Mouse (Mus musculus): ENCODE data around the gene Dydc2.

DNA sequence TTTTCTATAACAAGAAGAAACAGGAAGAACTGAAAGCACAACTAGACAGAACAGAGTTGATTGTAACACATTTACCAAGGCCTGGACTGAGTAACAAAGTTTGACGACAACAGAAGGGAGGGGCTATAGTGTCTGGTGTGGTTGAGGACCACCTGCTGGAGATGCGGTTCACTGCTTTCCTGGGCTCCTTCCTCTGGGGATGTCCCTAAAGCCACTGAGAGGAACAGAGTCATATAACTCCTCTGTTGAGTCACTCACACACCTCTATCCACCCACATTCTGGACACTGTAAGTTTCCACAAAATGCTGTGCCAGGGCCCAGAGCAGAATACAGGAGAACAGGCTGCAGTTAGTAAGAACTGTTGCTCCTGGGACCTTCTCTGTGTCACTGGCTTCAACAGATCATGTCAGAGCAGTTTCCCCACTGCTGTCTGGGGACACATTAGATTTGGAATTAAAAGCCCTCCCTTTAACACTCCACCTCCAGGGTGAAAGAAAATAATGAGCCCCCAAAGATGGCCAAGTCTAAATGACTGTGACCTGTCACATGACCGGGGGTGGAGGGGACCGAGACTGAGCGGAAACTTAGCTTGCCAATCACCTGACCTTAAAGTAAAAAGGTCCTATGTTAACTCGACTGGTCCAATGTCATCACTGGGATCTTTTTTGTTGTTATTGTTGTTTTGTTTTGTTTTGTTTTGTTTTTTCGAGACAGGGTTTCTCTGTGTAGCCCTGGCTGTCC is 68.9 kb downstream of the Dydc2 start:
- TF ChIP-seq CTCF (IDR thresholded peaks at IDR 0.05; ENCODE audit: borderline replicate concordance, control insufficient read depth, extremely low read depth, insufficient read depth, low read length, poor library complexity) (no peak), POLR2A (IDR thresholded peaks at IDR 0.05; ENCODE audit: control insufficient read depth, extremely low read depth, insufficient read depth, low read length, poor library complexity) (no peak)

Data from thymus, adult 2 months (tissue).